Mouse (Mus musculus): Measurements from ENCODE around the gene Creb3l4.

DNA sequence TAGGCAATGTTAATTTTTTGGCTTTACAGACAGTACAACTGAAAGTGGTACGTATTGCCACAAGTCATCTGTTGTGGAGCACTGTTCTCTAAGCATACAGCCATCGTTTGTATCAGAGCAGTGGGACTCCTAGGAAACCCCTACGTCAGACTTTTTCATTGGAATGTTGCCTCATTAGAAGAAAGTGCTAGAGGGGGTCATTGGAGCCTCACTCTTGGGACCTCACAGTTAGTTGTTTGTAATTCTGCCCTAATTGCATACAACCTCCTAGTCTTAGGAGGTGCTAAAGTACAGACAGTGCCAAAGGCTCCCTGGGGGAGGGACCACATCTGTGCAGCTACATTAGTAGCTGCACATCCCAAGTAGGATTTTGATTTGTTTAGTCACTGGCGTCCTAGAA, 48.6 kb downstream of the Creb3l4 start:
- no peak for TF ChIP-seq CTCF (IDR thresholded peaks at IDR 0.05)
- TF ChIP-seq POLR2A (IDR thresholded peaks at IDR 0.05; ENCODE audit: insufficient read depth, low read depth, low read length) = no peak
- TF ChIP-seq EP300 (IDR thresholded peaks at IDR 0.05; ENCODE audit: insufficient read depth, low read depth, low read length) = no peak

Measured in heart, adult 2 months (tissue).